Mouse (Mus musculus): ENCODE measurements around the gene Plekhh1. TPM values are rescaled to one million over a fixed set of nuclear protein-coding genes. Genes with fewer than 3 reads are reported as not detected.
A peak's percentile ranks its signal among the peaks of the same experiment; 100 is the strongest.

The Plekhh1 gene
- 5.8 and 6.0 TPM in 2 replicates for polyA plus RNA-seq (2015; fragmentation: Nextera tagmentation; extraction: Ambion mirVana)

GRCm38 (mm10) chr12:79028911-79029861 lies at the start of gene Plekhh1:
Gene Plekhh1 (plus strand): TSS chr12:79029163.
- Histone ChIP-seq H3K27me3 (ENCODE audit: insufficient read depth, low read length) (no peaks in the 10 kb centered on the region), H3K4me1 (replicated peaks; ENCODE audit: insufficient read depth, low read length) (no peaks in the 10 kb centered on the region), H3K9me3 (replicated peaks; ENCODE audit: low read length) (no peaks in the 10 kb centered on the region), H3K36me3 (ENCODE audit: insufficient read depth, low read length) (no peaks in the 10 kb centered on the region), H3K4me3 (replicated peaks; ENCODE audit: low read depth, low read length) (peak within 1 kb of the TSS; percentile 78), H3K27ac (peak within 1 kb of the TSS; percentile 94), H3K9ac (ENCODE audit: low read depth, low read length) (peak within 1 kb of the TSS; percentile 88), H3K4me2 (ENCODE audit: low read length) (peak within 1 kb of the TSS; percentile 97)
- TF ChIP-seq CTCF (IDR thresholded peaks at IDR 0.05; ENCODE audit: low read depth) = no peak
- 2% methylated on average over 75 of the region's 80 CpGs for WGBS
- DNase-seq (ENCODE audit: low spot score) (peak; percentile 66), ATAC-seq (replicated peaks; ENCODE audit: low FRiP score, low read depth) (peak; percentile 91)

GRCm38 (mm10) chr12:78980683-78981091 lies 48.3 kb upstream of the Plekhh1 start:
- DNase-seq (ENCODE audit: low spot score) = peak; percentile 31
- Histone ChIP-seq H3K9ac (ENCODE audit: low read depth, low read length) (no peak overlapping the region), H3K27me3 (ENCODE audit: insufficient read depth, low read length) (no peaks in the 10 kb centered on the region), H3K27ac (0 out of 2 replicates have a peak overlapping the region, but pooled peaks have one; percentile 42), H3K4me1 (replicated peaks; ENCODE audit: insufficient read depth, low read length) (no peaks in the 10 kb centered on the region), H3K4me3 (replicated peaks; ENCODE audit: low read depth, low read length) (no peak overlapping the region), H3K9me3 (replicated peaks; ENCODE audit: low read length) (no peaks in the 10 kb centered on the region), H3K36me3 (ENCODE audit: insufficient read depth, low read length) (no peaks in the 10 kb centered on the region), H3K4me2 (ENCODE audit: low read length) (peak overlapping the region; percentile 28; the same call in 1 of the 2 replicates)
- 58% methylated on average over 5 of the region's 5 CpGs for WGBS
- no peak for ATAC-seq (replicated peaks; ENCODE audit: low FRiP score, low read depth)
- TF ChIP-seq CTCF (IDR thresholded peaks at IDR 0.05; ENCODE audit: low read depth) = no peak

- no peaks in the 10 kb centered on the region for H3K27me3 ChIP-seq (ENCODE audit: insufficient read depth, low read length)
- H3K4me1 ChIP-seq (replicated peaks; ENCODE audit: insufficient read depth, low read length) = no peaks in the 10 kb centered on the region
- H3K4me2 ChIP-seq (ENCODE audit: low read length) = peak overlapping the region; percentile 28; the same call in 1 of the 2 replicates
- DNase-seq (ENCODE audit: low spot score) (no peak), ATAC-seq (replicated peaks; ENCODE audit: low FRiP score, low read depth) (no peak)
- TF ChIP-seq CTCF (IDR thresholded peaks at IDR 0.05; ENCODE audit: low read depth) = no peak
- H3K27ac ChIP-seq = no peak overlapping the region
- H3K9me3 ChIP-seq (replicated peaks; ENCODE audit: low read length) = no peaks in the 10 kb centered on the region
- H3K4me3 ChIP-seq (replicated peaks; ENCODE audit: low read depth, low read length) = no peak overlapping the region
- H3K36me3 ChIP-seq (ENCODE audit: insufficient read depth, low read length) = no peaks in the 10 kb centered on the region
- 75% methylated on average over 2 of the region's 2 CpGs for WGBS
- H3K9ac ChIP-seq (ENCODE audit: low read depth, low read length) = no peak overlapping the region
Measured at GRCm38 (mm10) chr12:78981131-78981530, 47.8 kb upstream of the Plekhh1 start.

GRCm38 (mm10) chr12:78981938-78982825 lies 46.8 kb upstream of the Plekhh1 start:
- H3K4me3 ChIP-seq (replicated peaks; ENCODE audit: low read depth, low read length) = no peak overlapping the region
- DNase-seq (ENCODE audit: low spot score) = peak; percentile 24
- no peaks in the 10 kb centered on the region for H3K4me1 ChIP-seq (replicated peaks; ENCODE audit: insufficient read depth, low read length)
- no peak overlapping the region for H3K4me2 ChIP-seq (ENCODE audit: low read length)
- no peaks in the 10 kb centered on the region for H3K9me3 ChIP-seq (replicated peaks; ENCODE audit: low read length)
- no peak overlapping the region for H3K9ac ChIP-seq (ENCODE audit: low read depth, low read length)
- no peaks in the 10 kb centered on the region for H3K27me3 ChIP-seq (ENCODE audit: insufficient read depth, low read length)
- WGBS = 62% methylated on average over 9 of the region's 9 CpGs
- peak; percentile 62; the same call in 1 of the 2 replicates for ATAC-seq (replicated peaks; ENCODE audit: low FRiP score, low read depth)
- no peak for TF ChIP-seq CTCF (IDR thresholded peaks at IDR 0.05; ENCODE audit: low read depth)
- H3K27ac ChIP-seq = no peak overlapping the region
- H3K36me3 ChIP-seq (ENCODE audit: insufficient read depth, low read length) = no peaks in the 10 kb centered on the region

GRCm38 (mm10) chr12:78983296-78984034 lies 45.5 kb upstream of the Plekhh1 start:
- no peak for TF ChIP-seq CTCF (IDR thresholded peaks at IDR 0.05; ENCODE audit: low read depth)
- Histone ChIP-seq H3K9me3 (replicated peaks; ENCODE audit: low read length) (no peaks in the 10 kb centered on the region), H3K9ac (ENCODE audit: low read depth, low read length) (no peak overlapping the region), H3K4me3 (replicated peaks; ENCODE audit: low read depth, low read length) (no peak overlapping the region), H3K4me1 (replicated peaks; ENCODE audit: insufficient read depth, low read length) (no peaks in the 10 kb centered on the region), H3K27ac (no peak overlapping the region), H3K4me2 (ENCODE audit: low read length) (no peak overlapping the region), H3K36me3 (ENCODE audit: insufficient read depth, low read length) (no peaks in the 10 kb centered on the region), H3K27me3 (ENCODE audit: insufficient read depth, low read length) (no peaks in the 10 kb centered on the region)
- ATAC-seq (replicated peaks; ENCODE audit: low FRiP score, low read depth) = no peak
- 55% methylated on average over 9 of the region's 9 CpGs for WGBS
- DNase-seq (ENCODE audit: low spot score) = no peak
